Mouse (Mus musculus) intestine, postnatal 0 days (tissue): ENCODE data around the gene Cd180. TPM values are rescaled to one million over a fixed set of nuclear protein-coding genes. Genes with fewer than 3 reads are reported as not detected.

Source experiments
- ATAC-seq: fragments of 200-750 bp; cut with Nextera tagmentation; 2 replicates; pipeline ENCODE4 v1.8.0; 2017; ENCODE audit warnings: mild to moderate bottlenecking, moderate TSS enrichment, moderate library complexity
- H3K27ac ChIP-seq: fragments of 300-500 bp; sonication (generic); 2 replicates; pipeline ENCODE4 v1.5.1; 2014; ENCODE audit warnings: mild to moderate bottlenecking, low read depth, low read length, moderate library complexity
- H3K27me3 ChIP-seq: fragments of 300-500 bp; sonication (generic); replicated peaks from 2 replicates; pipeline ENCODE4 v1.6.1; 2014; ENCODE audit warnings: low read length, mixed read lengths; ENCODE audit not compliant: control insufficient read depth, insufficient read depth
- H3K36me3 ChIP-seq: fragments of 300-500 bp; sonication (generic); 2 replicates; pipeline ENCODE4 v1.6.1; 2014; ENCODE audit warnings: mild to moderate bottlenecking, moderate library complexity; ENCODE audit not compliant: control insufficient read depth, insufficient read depth
- H3K4me1 ChIP-seq: fragments of 300-500 bp; sonication (generic); replicated peaks from 2 replicates; pipeline ENCODE4 v1.6.1; 2014; ENCODE audit warnings: antibody characterized with exemption, low read length, mixed read lengths; ENCODE audit not compliant: control insufficient read depth, insufficient read depth
- H3K4me2 ChIP-seq: fragments of 300-500 bp; sonication (generic); replicated peaks from 2 replicates; pipeline ENCODE4 v1.6.1; 2014; ENCODE audit warnings: low read depth, mild to moderate bottlenecking, moderate library complexity
- H3K4me3 ChIP-seq: fragments of 300-500 bp; sonication (generic); 2 replicates; pipeline ENCODE4 v1.5.1; 2014; ENCODE audit warnings: low read depth, low read length
- H3K9ac ChIP-seq: fragments of 300-500 bp; sonication (generic); 2 replicates; pipeline ENCODE4 v1.6.1; 2014; ENCODE audit warnings: mild to moderate bottlenecking, low read depth, low read length
- H3K9me3 ChIP-seq: fragments of 300-500 bp; sonication (generic); 2 replicates; pipeline ENCODE4 v1.6.1; 2016; ENCODE audit warnings: mixed run types; ENCODE audit not compliant: control insufficient read depth
- CTCF ChIP-seq: sonication (generic); IDR thresholded peaks from 2 replicates; pipeline ENCODE4 v1.5.1; 2016; ENCODE audit warnings: low read depth, mild to moderate bottlenecking, control low read depth, antibody characterized with exemption, moderate library complexity
- WGBS: fragments of 180-500 bp; shearing (Covaris S2); extraction: QIAGEN DNeasy Blood & Tissue Kit; methylation state at CpG from one replicate; pipeline ENCODE4 v1.1.7; 2014; 5-methylcytosine and 5-hydroxymethylcytosine counted together
- polyA plus RNA-seq: library from polyadenylated mRNA; unstranded; fragments of >200 nt; fragmentation: Nextera tagmentation; extraction: Ambion mirVana; gene quantifications from 2 replicates; pipeline ENCODE4 v1.2.1, GENCODE M21; 2015

Gene Cd180
- polyA plus RNA-seq, 1 experiment from 2014 or later: 0.31 TPM

GRCm38 (mm10) chr13:102755124-102755523 is 61.8 kb downstream of the Cd180 start:
- Histone ChIP-seq H3K4me2 (no peak overlapping the region), H3K9ac (no peak overlapping the region), H3K27me3 (no peaks in the 10 kb centered on the region), H3K9me3 (no peaks in the 10 kb centered on the region), H3K27ac (no peak overlapping the region), H3K36me3 (peaks cover 53% of the 10 kb centered on the region), H3K4me3 (no peak overlapping the region), H3K4me1 (no peaks in the 10 kb centered on the region)
- no peak for TF ChIP-seq CTCF
- ATAC-seq: no peak
- WGBS: 95% methylated on average over 8 of the region's 8 CpGs

GRCm38 (mm10) chr13:102756071-102756470 is 62.7 kb downstream of the Cd180 start:
- WGBS: 81% methylated on average over 8 of the region's 8 CpGs
- no peak for ATAC-seq

GRCm38 (mm10) chr13:102758021-102758420 is 64.7 kb downstream of the Cd180 start:
- H3K9me3 ChIP-seq: no peaks in the 10 kb centered on the region
- H3K27ac ChIP-seq: no peak overlapping the region
- no peaks in the 10 kb centered on the region for H3K4me1 ChIP-seq
- 97% methylated on average over 6 of the region's 6 CpGs for WGBS
- no peaks in the 10 kb centered on the region for H3K27me3 ChIP-seq
- no peak overlapping the region for H3K9ac ChIP-seq
- no peak overlapping the region for H3K4me3 ChIP-seq
- no peak for ATAC-seq
- H3K4me2 ChIP-seq: no peak overlapping the region
- peaks cover 39% of the 10 kb centered on the region for H3K36me3 ChIP-seq
- TF ChIP-seq CTCF: no peak

More at GRCm38 (mm10) chr13:102756071-102756470, 62.7 kb downstream of the Cd180 start:
- Histone ChIP-seq H3K27ac (no peak overlapping the region), H3K4me1 (no peaks in the 10 kb centered on the region), H3K9me3 (no peaks in the 10 kb centered on the region), H3K4me2 (no peak overlapping the region), H3K27me3 (no peaks in the 10 kb centered on the region), H3K4me3 (no peak overlapping the region), H3K9ac (no peak overlapping the region), H3K36me3 (peaks cover 51% of the 10 kb centered on the region)
- TF ChIP-seq CTCF: no peak

- no peaks in the 10 kb centered on the region for H3K9me3 ChIP-seq
- no peak for TF ChIP-seq CTCF
- no peak overlapping the region for H3K27ac ChIP-seq
- H3K36me3 ChIP-seq: peaks cover 47% of the 10 kb centered on the region
- no peak overlapping the region for H3K4me3 ChIP-seq
- no peak overlapping the region for H3K9ac ChIP-seq
- no peaks in the 10 kb centered on the region for H3K27me3 ChIP-seq
- ATAC-seq: no peak
- H3K4me2 ChIP-seq: no peak overlapping the region
- no peaks in the 10 kb centered on the region for H3K4me1 ChIP-seq
- 84% methylated on average over 9 of the region's 9 CpGs for WGBS
Observed at GRCm38 (mm10) chr13:102761410-102761809, 68.1 kb downstream of the Cd180 start.

- ATAC-seq: no peak
- H3K4me1 ChIP-seq: no peaks in the 10 kb centered on the region
- no peak overlapping the region for H3K27ac ChIP-seq
- no peak overlapping the region for H3K4me2 ChIP-seq
- WGBS: 95% methylated on average over 10 of the region's 10 CpGs
- peaks cover 53% of the 10 kb centered on the region for H3K36me3 ChIP-seq
- no peaks in the 10 kb centered on the region for H3K27me3 ChIP-seq
- no peaks in the 10 kb centered on the region for H3K9me3 ChIP-seq
- no peak for TF ChIP-seq CTCF
- H3K9ac ChIP-seq: no peak overlapping the region
- no peak overlapping the region for H3K4me3 ChIP-seq
Observed at GRCm38 (mm10) chr13:102762203-102762602, 68.8 kb downstream of the Cd180 start.

- TF ChIP-seq CTCF: no peak
- no peaks in the 10 kb centered on the region for H3K4me1 ChIP-seq
- 96% methylated on average over 1 of the region's 1 CpGs for WGBS
Observed at GRCm38 (mm10) chr13:102764218-102764617, 70.9 kb downstream of the Cd180 start.

GRCm38 (mm10) chr13:102765216-102765615 is 71.9 kb downstream of the Cd180 start:
- H3K36me3 ChIP-seq: peaks cover 38% of the 10 kb centered on the region
- no peak overlapping the region for H3K9ac ChIP-seq
- H3K9me3 ChIP-seq: no peaks in the 10 kb centered on the region
- no peaks in the 10 kb centered on the region for H3K27me3 ChIP-seq
- no peak overlapping the region for H3K4me3 ChIP-seq
- no peaks in the 10 kb centered on the region for H3K4me1 ChIP-seq
- H3K4me2 ChIP-seq: no peak overlapping the region
- 95% methylated on average over 11 of the region's 11 CpGs for WGBS
- TF ChIP-seq CTCF: no peak
- no peak overlapping the region for H3K27ac ChIP-seq
- no peak for ATAC-seq

More at GRCm38 (mm10) chr13:102764218-102764617, 70.9 kb downstream of the Cd180 start:
- ATAC-seq: no peak
- no peaks in the 10 kb centered on the region for H3K9me3 ChIP-seq
- H3K27me3 ChIP-seq: no peaks in the 10 kb centered on the region
- H3K27ac ChIP-seq: no peak overlapping the region
- no peak overlapping the region for H3K9ac ChIP-seq
- H3K4me2 ChIP-seq: no peak overlapping the region
- H3K36me3 ChIP-seq: peaks cover 46% of the 10 kb centered on the region
- H3K4me3 ChIP-seq: no peak overlapping the region
